Mouse (Mus musculus): ENCODE data around the gene Grid1. TPM values are rescaled to one million over a fixed set of nuclear protein-coding genes. Genes with fewer than 3 reads are reported as not detected.

The Grid1 gene
- total and polyA plus RNA-seq, 3 experiments: 0.05 TPM; not detected in 2

DNA sequence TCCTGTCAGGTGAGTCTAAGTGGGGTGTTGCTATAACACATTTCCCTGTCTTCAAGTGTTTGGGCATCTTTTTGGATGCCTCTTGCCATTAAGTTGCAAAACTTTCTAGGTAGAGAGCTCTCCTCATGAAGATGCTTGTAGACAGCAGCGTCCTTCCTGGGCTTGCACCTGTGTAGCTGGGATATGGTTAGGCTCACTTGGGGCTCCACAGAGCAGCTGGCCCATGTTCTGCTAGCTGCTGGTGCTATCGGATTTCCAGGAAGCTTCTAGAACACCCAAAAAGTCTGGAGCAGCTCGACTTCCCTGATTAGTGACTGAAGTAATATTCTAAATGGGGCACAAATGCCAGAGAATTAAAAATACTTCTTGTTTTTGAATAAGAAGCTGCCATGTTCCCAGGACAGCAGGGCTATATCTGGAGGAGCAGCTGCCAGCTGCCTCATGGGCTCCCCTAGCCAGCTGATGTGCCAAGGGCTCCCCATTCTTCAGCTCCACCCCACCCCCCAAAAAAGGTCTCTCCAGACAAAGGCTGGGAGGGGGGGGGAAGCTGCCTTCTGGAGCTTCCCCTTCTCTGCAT is 333.9 kb downstream of the Grid1 start:
- TF ChIP-seq GATA2 (IDR thresholded peaks at IDR 0.05; ENCODE audit: borderline replicate concordance, low read depth, low read length) (no peak), CTCF (IDR thresholded peaks at IDR 0.05; ENCODE audit: low read depth, low read length) (no peak)

DNA sequence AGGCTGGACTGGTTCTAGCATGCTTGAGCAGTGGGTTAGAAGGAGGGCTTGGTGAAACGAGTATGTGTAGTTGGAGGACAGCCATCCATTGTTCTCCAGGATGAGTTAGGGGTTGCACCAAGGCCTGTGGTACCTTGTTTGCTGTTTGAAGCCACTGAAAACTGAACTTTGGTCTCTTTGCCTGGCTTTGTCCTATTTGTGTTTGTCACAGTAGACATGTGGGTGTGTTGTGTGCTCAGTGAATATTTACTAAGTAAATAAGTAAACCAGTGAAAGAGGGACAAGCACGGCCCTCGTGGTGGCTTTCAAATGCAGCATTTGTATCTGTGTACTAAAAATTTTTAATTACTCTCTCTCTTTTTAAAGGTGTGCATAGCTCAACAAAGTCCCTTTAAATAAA is 334.5 kb downstream of the Grid1 start:
- no peak for DNase-seq (ENCODE audit: low spot score)
- Histone ChIP-seq H3K36me3 (replicated peaks) (no peaks in the 10 kb centered on the region), H3K4me1 (ENCODE audit: insufficient read depth, low read depth, low read length) (no peaks in the 10 kb centered on the region), H3K27me3 (ENCODE audit: insufficient read depth, low read length) (no peaks in the 10 kb centered on the region), H3K9me3 (replicated peaks) (no peaks in the 10 kb centered on the region), H3K4me3 (ENCODE audit: low read depth, low read length) (no peak overlapping the region)
- ATAC-seq (ENCODE audit: extremely low read depth, insufficient number of reproducible peaks, low FRiP score, poor library complexity, severe bottlenecking): no peak
- no peak for TF ChIP-seq TAL1 (conservative IDR thresholded peaks at IDR 0.05; ENCODE audit: low read depth, low read length)
- TF ChIP-seq GATA1 (IDR thresholded peaks at IDR 0.05; ENCODE audit: borderline replicate concordance, low read length): no peak
- TF ChIP-seq POLR2AphosphoS5 (IDR thresholded peaks at IDR 0.05; ENCODE audit: insufficient replicate concordance, low read depth, low read length): no peak
- no peak for TF ChIP-seq CTCF (IDR thresholded peaks at IDR 0.05; ENCODE audit: low read depth, low read length)
- no peak for TF ChIP-seq GATA2 (IDR thresholded peaks at IDR 0.05; ENCODE audit: borderline replicate concordance, low read depth, low read length)

More for the DNA sequence above, 333.9 kb downstream of the Grid1 start:
- ATAC-seq (ENCODE audit: extremely low read depth, insufficient number of reproducible peaks, low FRiP score, poor library complexity, severe bottlenecking) (no peak), DNase-seq (ENCODE audit: low spot score) (no peak)
- no peak overlapping the region for H3K4me3 ChIP-seq (ENCODE audit: low read depth, low read length)
- no peaks in the 10 kb centered on the region for H3K9me3 ChIP-seq (replicated peaks)
- no peaks in the 10 kb centered on the region for H3K27me3 ChIP-seq (ENCODE audit: insufficient read depth, low read length)
- H3K4me1 ChIP-seq (ENCODE audit: insufficient read depth, low read depth, low read length): no peaks in the 10 kb centered on the region
- no peaks in the 10 kb centered on the region for H3K36me3 ChIP-seq (replicated peaks)

DNA sequence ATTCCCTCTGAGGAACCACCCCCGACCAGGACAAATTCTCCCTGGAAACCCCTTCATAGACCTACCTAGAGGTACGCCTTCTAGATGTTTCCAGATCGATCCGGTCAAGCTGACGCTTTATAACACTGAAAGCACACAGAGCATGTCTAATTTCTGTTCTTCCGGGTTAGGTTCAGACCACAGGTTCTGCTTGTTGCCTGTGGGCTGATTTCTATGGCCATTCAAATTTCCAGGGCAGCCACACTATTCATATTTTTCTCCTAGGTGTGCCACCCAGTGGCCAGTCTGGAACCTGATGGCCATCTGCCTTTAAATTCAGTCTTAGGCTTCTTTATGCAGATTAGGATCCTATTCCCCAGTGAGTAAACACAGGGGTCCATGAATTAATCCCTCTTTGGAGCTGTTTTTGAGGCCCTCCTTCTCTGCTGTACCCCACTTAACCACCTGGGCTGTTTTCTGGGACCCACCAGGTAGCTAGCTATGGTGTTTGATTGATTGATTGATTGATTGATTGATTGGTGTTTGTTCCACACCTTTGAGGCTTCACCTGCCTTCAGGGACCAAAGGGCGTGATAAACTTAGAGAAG is 337.3 kb downstream of the Grid1 start:
- H3K36me3 ChIP-seq (replicated peaks): no peaks in the 10 kb centered on the region
- no peaks in the 10 kb centered on the region for H3K9me3 ChIP-seq (replicated peaks)
- ATAC-seq (ENCODE audit: extremely low read depth, insufficient number of reproducible peaks, low FRiP score, poor library complexity, severe bottlenecking) (no peak), DNase-seq (ENCODE audit: low spot score) (no peak)
- TF ChIP-seq TAL1 (conservative IDR thresholded peaks at IDR 0.05; ENCODE audit: low read depth, low read length): no peak
- no peak for TF ChIP-seq GATA2 (IDR thresholded peaks at IDR 0.05; ENCODE audit: borderline replicate concordance, low read depth, low read length)
- no peak for TF ChIP-seq POLR2AphosphoS5 (IDR thresholded peaks at IDR 0.05; ENCODE audit: insufficient replicate concordance, low read depth, low read length)
- TF ChIP-seq GATA1 (IDR thresholded peaks at IDR 0.05; ENCODE audit: borderline replicate concordance, low read length): no peak
- no peak for TF ChIP-seq CTCF (IDR thresholded peaks at IDR 0.05; ENCODE audit: low read depth, low read length)
- no peaks in the 10 kb centered on the region for H3K4me1 ChIP-seq (ENCODE audit: insufficient read depth, low read depth, low read length)
- no peak overlapping the region for H3K4me3 ChIP-seq (ENCODE audit: low read depth, low read length)
- no peaks in the 10 kb centered on the region for H3K27me3 ChIP-seq (ENCODE audit: insufficient read depth, low read length)

DNA sequence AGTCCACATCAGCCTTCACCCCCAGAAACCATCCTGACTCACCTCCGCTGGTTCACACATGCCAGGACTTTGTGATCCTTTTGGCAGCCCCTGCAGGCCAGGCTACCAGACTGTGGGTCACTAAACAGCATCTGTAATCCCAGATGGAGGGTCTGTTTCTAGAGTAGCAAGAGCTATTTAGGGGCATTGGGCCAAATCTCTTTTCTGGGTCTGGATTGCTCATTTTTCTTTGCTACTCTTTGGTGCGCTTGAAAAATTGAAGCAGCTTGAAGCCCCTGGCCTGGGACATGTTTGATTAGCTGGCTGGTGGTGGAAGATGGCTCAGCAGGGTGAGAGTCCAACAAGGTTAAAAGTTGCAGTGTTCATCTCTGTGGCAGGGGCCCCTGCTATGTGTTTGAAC is 339.4 kb downstream of the Grid1 start:
- ATAC-seq (ENCODE audit: extremely low read depth, insufficient number of reproducible peaks, low FRiP score, poor library complexity, severe bottlenecking) (no peak), DNase-seq (ENCODE audit: low spot score) (no peak)
- TF ChIP-seq TAL1 (conservative IDR thresholded peaks at IDR 0.05; ENCODE audit: low read depth, low read length): no peak
- no peak for TF ChIP-seq POLR2AphosphoS5 (IDR thresholded peaks at IDR 0.05; ENCODE audit: insufficient replicate concordance, low read depth, low read length)
- TF ChIP-seq GATA2 (IDR thresholded peaks at IDR 0.05; ENCODE audit: borderline replicate concordance, low read depth, low read length): no peak
- TF ChIP-seq GATA1 (IDR thresholded peaks at IDR 0.05; ENCODE audit: borderline replicate concordance, low read length): no peak
- no peak for TF ChIP-seq CTCF (IDR thresholded peaks at IDR 0.05; ENCODE audit: low read depth, low read length)
- Histone ChIP-seq H3K9me3 (replicated peaks) (no peaks in the 10 kb centered on the region), H3K4me1 (ENCODE audit: insufficient read depth, low read depth, low read length) (no peaks in the 10 kb centered on the region), H3K4me3 (ENCODE audit: low read depth, low read length) (no peak overlapping the region), H3K36me3 (replicated peaks) (no peaks in the 10 kb centered on the region), H3K27me3 (ENCODE audit: insufficient read depth, low read length) (no peaks in the 10 kb centered on the region)

DNA sequence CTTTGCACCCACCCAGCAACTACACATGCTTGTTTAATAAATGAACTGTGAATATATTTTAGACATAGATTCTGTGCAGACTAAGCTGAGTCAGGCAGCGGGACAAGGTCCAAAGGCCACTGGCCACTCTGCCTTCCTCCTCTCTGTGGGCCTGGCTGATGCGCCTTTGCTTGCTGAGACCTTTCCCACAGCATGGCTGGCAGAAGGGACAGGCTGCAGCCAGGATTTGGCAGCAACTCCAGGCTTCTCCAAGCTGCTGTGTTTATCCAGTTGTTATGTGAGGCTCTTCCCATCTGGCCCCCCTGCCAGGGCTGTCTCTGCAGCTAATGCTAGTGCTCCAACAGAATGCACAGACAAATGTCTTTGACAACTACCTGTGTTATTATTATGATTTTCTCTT is 347.5 kb downstream of the Grid1 start:
- H3K36me3 ChIP-seq (replicated peaks): no peaks in the 10 kb centered on the region
- no peak for TF ChIP-seq GATA1 (IDR thresholded peaks at IDR 0.05; ENCODE audit: borderline replicate concordance, low read length)
- TF ChIP-seq GATA2 (IDR thresholded peaks at IDR 0.05; ENCODE audit: borderline replicate concordance, low read depth, low read length): no peak
- no peak for TF ChIP-seq POLR2AphosphoS5 (IDR thresholded peaks at IDR 0.05; ENCODE audit: insufficient replicate concordance, low read depth, low read length)
- TF ChIP-seq TAL1 (conservative IDR thresholded peaks at IDR 0.05; ENCODE audit: low read depth, low read length): no peak
- TF ChIP-seq CTCF (IDR thresholded peaks at IDR 0.05; ENCODE audit: low read depth, low read length): no peak
- ATAC-seq (ENCODE audit: extremely low read depth, insufficient number of reproducible peaks, low FRiP score, poor library complexity, severe bottlenecking): no peak
- H3K4me3 ChIP-seq (ENCODE audit: low read depth, low read length): no peak overlapping the region
- no peaks in the 10 kb centered on the region for H3K27me3 ChIP-seq (ENCODE audit: insufficient read depth, low read length)
- H3K4me1 ChIP-seq (ENCODE audit: insufficient read depth, low read depth, low read length): no peaks in the 10 kb centered on the region
- DNase-seq (ENCODE audit: low spot score): no peak
- no peaks in the 10 kb centered on the region for H3K9me3 ChIP-seq (replicated peaks)

DNA sequence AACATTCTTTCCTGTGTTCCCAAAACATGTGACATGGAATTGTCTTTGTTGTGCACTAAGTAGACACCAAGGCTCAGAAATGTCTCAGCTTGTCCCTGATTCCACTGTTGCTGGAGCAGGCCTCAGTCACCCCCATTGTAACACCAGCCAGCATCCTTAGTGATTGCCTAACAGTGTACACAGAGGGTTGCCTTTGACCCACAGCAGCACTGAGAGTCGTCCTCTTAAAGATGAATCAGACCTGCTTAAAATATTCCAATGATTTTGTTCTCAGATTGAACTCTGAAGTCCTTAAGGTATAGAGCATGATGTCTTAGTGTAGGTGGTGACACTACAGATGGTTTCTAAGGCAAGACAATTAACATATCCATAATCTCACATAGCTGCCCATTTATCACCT is 354.0 kb downstream of the Grid1 start:
- DNase-seq (ENCODE audit: low spot score) (no peak), ATAC-seq (ENCODE audit: extremely low read depth, insufficient number of reproducible peaks, low FRiP score, poor library complexity, severe bottlenecking) (no peak)
- Histone ChIP-seq H3K9me3 (replicated peaks) (no peaks in the 10 kb centered on the region), H3K4me3 (ENCODE audit: low read depth, low read length) (no peak overlapping the region), H3K36me3 (replicated peaks) (no peaks in the 10 kb centered on the region), H3K4me1 (ENCODE audit: insufficient read depth, low read depth, low read length) (no peaks in the 10 kb centered on the region), H3K27me3 (ENCODE audit: insufficient read depth, low read length) (no peaks in the 10 kb centered on the region)
- TF ChIP-seq TAL1 (conservative IDR thresholded peaks at IDR 0.05; ENCODE audit: low read depth, low read length): no peak
- no peak for TF ChIP-seq POLR2AphosphoS5 (IDR thresholded peaks at IDR 0.05; ENCODE audit: insufficient replicate concordance, low read depth, low read length)
